8 mouse cellular contexts compared by ENCODE assay signal in genomic region chr8:123333091-123333587, GRCm38 (mm10). TPM values are rescaled to one million over a fixed set of nuclear protein-coding genes. Genes with fewer than 3 reads are reported as not detected.
DNase-seq lines count a peak whose midpoint lies in the region; ATAC-seq and TF ChIP-seq lines count a peak whose summit lies in the region.

No protein-coding gene starts in this region.

- no peak for TF ChIP-seq EP300 in CH12.LX (IDR thresholded peaks at IDR 0.05; ENCODE audit: low read length)

- H3K9me3 ChIP-seq in heart, embryonic 12.5 days (replicated peaks): no peaks in the 10 kb centered on the region
- H3K9me3 ChIP-seq in CH12.LX (replicated peaks; ENCODE audit: low read length): no peaks in the 10 kb centered on the region
- no peaks in the 10 kb centered on the region for H3K9me3 ChIP-seq in erythroblast, embryonic 14.5 days (ENCODE audit: control insufficient read depth, low read length)
- H3K9me3 ChIP-seq in liver, embryonic 12.5 days (replicated peaks): no peaks in the 10 kb centered on the region

- dilution Hi-C loops in CH12.LX (cut with MboI; ENCODE audit: extremely low pct_ligation_motif_present, extremely low pct_unique_long_range_greater_than_20kb, low sequenced_read_pairs): no loop called here

- H3K79me2 ChIP-seq in CH12.LX (replicated peaks; ENCODE audit: control insufficient read depth, extremely low read depth, insufficient read depth, poor library complexity, severe bottlenecking): no peaks in the 10 kb centered on the region

- H3K36me3 ChIP-seq in heart, embryonic 12.5 days: no peaks in the 10 kb centered on the region
- H3K36me3 ChIP-seq in CH12.LX (replicated peaks in 1 of 2; ENCODE audit: control insufficient read depth in 1 of 2, insufficient read depth in 1 of 2, low read length in 1 of 2): no peaks in the 10 kb centered on the region
- no peaks in the 10 kb centered on the region for H3K36me3 ChIP-seq in erythroblast, embryonic 14.5 days (ENCODE audit: control insufficient read depth)
- no peaks in the 10 kb centered on the region for H3K36me3 ChIP-seq in liver, embryonic 12.5 days

- no peak overlapping the region for H3K27ac ChIP-seq in heart, embryonic 12.5 days (ENCODE audit: poor library complexity, severe bottlenecking)
- H3K27ac ChIP-seq in CH12.LX (ENCODE audit: insufficient read depth, low read depth): no peak overlapping the region
- H3K27ac ChIP-seq in liver, embryonic 12.5 days: peak overlapping the region; percentile 69

- no peak for TF ChIP-seq CTCF in CH12.LX (conservative IDR thresholded peaks at IDR 0.05 in 1 of 2, IDR thresholded peaks at IDR 0.05 in 1 of 2; ENCODE audit: low read depth in 2 of 2, low read length in 2 of 2)

- in situ Hi-C loops in CH12.LX (cut with MboI; ENCODE audit: low pct_ligation_motif_present, low pct_unique_long_range_greater_than_20kb, low sequenced_read_pairs): no loop called here

- H3K4me1 ChIP-seq in heart, embryonic 12.5 days (replicated peaks): peaks cover 35% of the 10 kb centered on the region
- peaks cover 8 to 33% of the 10 kb centered on the region in 2 experiments for H3K4me1 ChIP-seq in CH12.LX (ENCODE audit: control insufficient read depth in 1 of 2, insufficient read depth in 2 of 2)
- H3K4me1 ChIP-seq in erythroblast, embryonic 14.5 days (ENCODE audit: control insufficient read depth): peaks cover 46% of the 10 kb centered on the region
- H3K4me1 ChIP-seq in liver, embryonic 12.5 days: peaks cover 67% of the 10 kb centered on the region

- no peak for DNase-seq in heart, adult 11 months
- DNase-seq in CH12.LX (ENCODE audit: extremely low read depth): no peak
- peak; percentile 51 for DNase-seq in testis, postnatal 14 days (ENCODE audit: low spot score)
- DNase-seq in thymus, postnatal 25 days: no peak

- H3K4me3 ChIP-seq in heart, embryonic 12.5 days: peak overlapping the region; percentile 68
- H3K4me3 ChIP-seq in CH12.LX (replicated peaks in 1 of 3; ENCODE audit: low read depth in 2 of 3, low read length in 2 of 3, poor library complexity in 1 of 3): peak overlapping the region in 2 of 3 experiments; percentile 59 to 83
- peak overlapping the region; percentile 76 for H3K4me3 ChIP-seq in erythroblast, embryonic 14.5 days (replicated peaks)
- peak overlapping the region; percentile 72 for H3K4me3 ChIP-seq in liver, embryonic 12.5 days

- no peak for TF ChIP-seq RAD21 in CH12.LX (IDR thresholded peaks at IDR 0.05; ENCODE audit: low read depth, low read length)

- H3K9ac ChIP-seq in heart, embryonic 12.5 days: peak overlapping the region; percentile 60
- H3K9ac ChIP-seq in CH12.LX (ENCODE audit: insufficient read depth, low read depth): no peak overlapping the region
- H3K9ac ChIP-seq in liver, embryonic 12.5 days: peak overlapping the region; percentile 72

- H3K27me3 ChIP-seq in heart, embryonic 12.5 days (replicated peaks): peaks cover 19% of the 10 kb centered on the region
- peaks cover 42% of the 10 kb centered on the region for H3K27me3 ChIP-seq in CH12.LX (replicated peaks)
- H3K27me3 ChIP-seq in erythroblast, embryonic 14.5 days (ENCODE audit: control insufficient read depth): peaks cover 19% of the 10 kb centered on the region
- H3K27me3 ChIP-seq in liver, embryonic 12.5 days (replicated peaks): peaks cover 21% of the 10 kb centered on the region

- peak overlapping the region; percentile 99 for H3K4me2 ChIP-seq in heart, embryonic 12.5 days
- H3K4me2 ChIP-seq in CH12.LX (ENCODE audit: insufficient read depth, low read depth, poor library complexity, severe bottlenecking): peak overlapping the region; percentile 60
- H3K4me2 ChIP-seq in liver, embryonic 12.5 days: peak overlapping the region; percentile 99

- TF ChIP-seq POLR2A in CH12.LX (IDR thresholded peaks at IDR 0.05; ENCODE audit: low read depth, low read length): no peak

- ATAC-seq in heart, embryonic 12.5 days (ENCODE audit: insufficient number of reproducible peaks, low FRiP score): no peak; the same call in 1 of the 2 replicates
- ATAC-seq in liver, embryonic 12.5 days: peak; percentile 34
- ATAC-seq in inflammation-experienced regulatory T-cells, adult 6 months: no peak

- WGBS in heart, embryonic 12.5 days: 5% methylated on average over 21 of the region's 21 CpGs
- WGBS in liver, embryonic 12.5 days (ENCODE audit: insufficient replicate concordance): 13% methylated on average over 16 of the region's 21 CpGs

TF ChIP-seq in CH12.LX, 34 proteins besides CTCF, POLR2A, EP300 and RAD21:
- no peak for TF ChIP-seq MAFK (IDR thresholded peaks at IDR 0.05; ENCODE audit: insufficient replicate concordance, low read length)
- TF ChIP-seq ZKSCAN1 (IDR thresholded peaks at IDR 0.05; ENCODE audit: borderline replicate concordance, low read depth, low read length): no peak
- no peak for TF ChIP-seq E2F4 (IDR thresholded peaks at IDR 0.05; ENCODE audit: insufficient replicate concordance, low read depth, low read length)
- no peak for TF ChIP-seq SIN3A (IDR thresholded peaks at IDR 0.05; ENCODE audit: low read length)
- no peak for TF ChIP-seq BHLHE40 (IDR thresholded peaks at IDR 0.05; ENCODE audit: low read depth, low read length)
- TF ChIP-seq TCF12 (IDR thresholded peaks at IDR 0.05; ENCODE audit: low read depth, low read length): no peak
- no peak for TF ChIP-seq PAX5 (IDR thresholded peaks at IDR 0.05; ENCODE audit: low read length)
- no peak for TF ChIP-seq ETS1 (conservative IDR thresholded peaks at IDR 0.05; ENCODE audit: low read depth, low read length)
- TF ChIP-seq MXI1 (IDR thresholded peaks at IDR 0.05; ENCODE audit: low read depth, low read length): no peak
- no peak for TF ChIP-seq IRF4 (IDR thresholded peaks at IDR 0.05; ENCODE audit: low read depth, low read length)
- no peak for TF ChIP-seq MAX (IDR thresholded peaks at IDR 0.05; ENCODE audit: low read length)
- no peak for TF ChIP-seq SMC3 (IDR thresholded peaks at IDR 0.05; ENCODE audit: low read depth, low read length)
- no peak for TF ChIP-seq JUN (IDR thresholded peaks at IDR 0.05; ENCODE audit: insufficient read depth, low read depth, low read length)
- TF ChIP-seq CHD2 (IDR thresholded peaks at IDR 0.05; ENCODE audit: low read length): no peak
- TF ChIP-seq MEF2A (IDR thresholded peaks at IDR 0.05; ENCODE audit: borderline replicate concordance, low read depth, low read length): no peak
- TF ChIP-seq RCOR1 (conservative IDR thresholded peaks at IDR 0.05; ENCODE audit: low read depth, low read length): no peak
- no peak for TF ChIP-seq ZMIZ1 (IDR thresholded peaks at IDR 0.05; ENCODE audit: low read depth, low read length)
- no peak for TF ChIP-seq KAT2A (IDR thresholded peaks at IDR 0.05; ENCODE audit: insufficient replicate concordance, low read length)
- TF ChIP-seq USF2 (conservative IDR thresholded peaks at IDR 0.05; ENCODE audit: low read depth, low read length): no peak
- no peak for TF ChIP-seq MAZ (IDR thresholded peaks at IDR 0.05; ENCODE audit: low read depth, low read length)
TF ChIP-seq in CH12.LX: peak in this region for 0.

RNA-seq across cellular contexts. Expression of gene Spire2, which starts 0.6 kb away (rescaled TPM):
- 2.8 and 3.4 TPM in 2 replicates for polyA plus RNA-seq in heart, embryonic 12.5 days (2016; fragmentation: Nextera tagmentation; extraction: Ambion mirVana)
- total RNA-seq in CH12.LX (2012; rRNA removed) (2.3 and 2.9 TPM in 2 replicates), CH12.LX (2014; rRNA removed) (0.96 and 1.1 TPM in 2 replicates)
- polyA plus RNA-seq in CH12.LX (2012; ENCODE audit: insufficient read length, low read depth): 2.3 and 2.6 TPM in 2 replicates
- 0.05 and 0.18 TPM in 2 replicates for polyA plus RNA-seq in erythroblast, embryonic 14.5 days (2012)
- 4.6 TPM in 2 replicates for polyA plus RNA-seq in liver, embryonic 12.5 days (2016; fragmentation: Nextera tagmentation; extraction: Ambion mirVana)
- not detected for polyA plus RNA-seq in inflammation-experienced regulatory T-cells, adult 6 months (2017; shearing (Covaris generic))

RNA-seq across cellular contexts. Expression of gene Fanca, which starts 14.8 kb away (rescaled TPM):
- polyA plus RNA-seq in heart, embryonic 12.5 days (2016; fragmentation: Nextera tagmentation; extraction: Ambion mirVana): 23.0 and 23.6 TPM in 2 replicates
- total RNA-seq in CH12.LX (2012; rRNA removed): 39.2 and 50.7 TPM in 2 replicates
- total RNA-seq in CH12.LX (2014; rRNA removed): 21.9 and 26.7 TPM in 2 replicates
- polyA plus RNA-seq in CH12.LX (2012; ENCODE audit: insufficient read length, low read depth): 57.8 and 60.6 TPM in 2 replicates
- polyA plus RNA-seq in erythroblast, embryonic 14.5 days (2012): 9.7 and 10.0 TPM in 2 replicates
- 27.4 and 32.2 TPM in 2 replicates for polyA plus RNA-seq in liver, embryonic 12.5 days (2016; fragmentation: Nextera tagmentation; extraction: Ambion mirVana)
- polyA plus RNA-seq in inflammation-experienced regulatory T-cells, adult 6 months (2017; shearing (Covaris generic)): 1 to 10 TPM; 5.1 to 9.2 (median 5.2) TPM

RNA-seq across cellular contexts. Expression of gene Tcf25, which starts 40.4 kb away (rescaled TPM):
- polyA plus RNA-seq in heart, embryonic 12.5 days (2016; fragmentation: Nextera tagmentation; extraction: Ambion mirVana): 172 TPM in 2 replicates
- total RNA-seq in CH12.LX (2012; rRNA removed): 142 and 168 TPM in 2 replicates
- 204 and 207 TPM in 2 replicates for total RNA-seq in CH12.LX (2014; rRNA removed)
- 393 and 396 TPM in 2 replicates for polyA plus RNA-seq in CH12.LX (2012; ENCODE audit: insufficient read length, low read depth)
- polyA plus RNA-seq in erythroblast, embryonic 14.5 days (2012): 3.5 and 3.7 TPM in 2 replicates
- polyA plus RNA-seq in liver, embryonic 12.5 days (2016; fragmentation: Nextera tagmentation; extraction: Ambion mirVana): 79.2 and 94.3 TPM in 2 replicates
- polyA plus RNA-seq in inflammation-experienced regulatory T-cells, adult 6 months (2017; shearing (Covaris generic)): 100 to 1,000 TPM in 1 of 3 experiments, 10 to 100 TPM in 2; 74.2 to 106 (median 94.3) TPM

Comparison
In these comparisons a context has a peak if more than half of its experiments do, and no peak if none do; other contexts are left out.
1. RNA of gene Tcf25, which starts 40.4 kb away (polyA plus RNA-seq): 393 to 396 TPM in CH12.LX, 172 TPM in heart, embryonic 12.5 days, 79.2 to 94.3 TPM in liver, embryonic 12.5 days and 74.2 to 106 TPM in inflammation-experienced regulatory T-cells, adult 6 months; 3.5 to 3.7 TPM in erythroblast, embryonic 14.5 days; every median in the first group is over 10 times any median in the second.
2. Peak in every context shown above with its lines, with median percentiles within 50 percentile points of each other: H3K4me2 ChIP-seq and H3K4me3 ChIP-seq.